Mouse (Mus musculus) spleen, postnatal 4 days (tissue): Measurements from ENCODE around the gene Itgb6.

Source experiments
- DNase-seq, 2 experiments: peaks; one replicate each; pipeline ENCODE4 v3.0.0; 2022; ENCODE audit warnings: low spot score in 2 of 2

Gene Itgb6

DNA sequence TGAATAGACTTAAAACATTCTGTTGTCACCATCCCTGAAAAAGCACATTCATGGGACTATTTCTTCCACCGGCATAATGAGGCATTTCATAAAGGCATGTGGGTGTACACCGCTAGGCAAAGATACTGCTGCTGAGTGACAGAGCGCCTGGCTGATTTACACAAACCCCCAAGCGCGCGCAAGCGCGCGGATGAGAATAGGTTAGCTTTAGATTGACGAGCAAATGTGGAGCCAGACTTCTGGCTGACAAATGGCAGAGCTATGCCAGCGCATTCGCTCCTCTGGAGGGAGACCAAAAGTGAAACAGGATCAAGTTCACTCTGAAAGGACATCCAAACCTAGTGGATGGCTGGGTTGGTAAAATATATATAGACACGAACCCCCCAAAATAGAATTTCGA, at the start of gene Itgb6:
Itgb6 (minus strand) TSS at position 130 of the 400 bp plus-strand sequence.
- no peak for DNase-seq

DNA sequence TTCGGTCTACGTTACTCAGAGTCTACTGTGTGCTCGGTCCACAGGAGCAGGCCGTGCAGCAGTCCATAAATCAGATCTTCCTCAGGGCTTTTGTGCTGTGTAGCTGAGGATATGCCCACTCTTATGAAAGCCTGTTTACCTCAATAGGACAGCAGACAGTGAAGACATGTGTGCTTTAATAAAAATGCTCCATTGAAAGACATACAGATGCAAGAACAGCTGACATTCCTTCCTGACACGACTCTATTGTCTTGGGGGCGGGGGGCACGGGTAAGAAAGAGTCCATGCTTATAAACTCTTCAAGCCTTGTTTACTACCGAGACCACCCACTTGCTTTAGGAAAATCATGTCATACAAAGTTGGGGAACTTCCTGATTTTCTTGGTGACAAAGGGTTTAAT, 44.0 kb upstream of the Itgb6 start:
- DNase-seq: no peak

DNA sequence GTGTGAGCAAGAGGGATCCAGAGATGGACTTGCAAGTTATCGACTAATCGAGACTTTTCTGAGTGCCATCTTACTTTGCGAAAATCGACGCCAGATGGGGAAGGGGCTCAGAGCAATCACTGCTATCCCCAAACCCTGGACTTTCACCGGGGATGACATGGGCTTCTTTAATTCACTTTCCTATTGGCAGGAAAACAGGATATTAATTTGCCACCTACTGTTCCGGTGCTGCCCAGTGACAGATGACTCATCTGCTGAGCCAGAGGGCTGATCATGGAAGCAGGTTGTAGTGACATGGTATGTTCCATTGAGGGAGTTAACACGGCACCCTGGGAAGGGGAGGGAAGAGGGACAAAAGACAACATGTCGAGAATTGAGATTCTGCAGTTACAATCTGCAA, 33.8 kb upstream of the Itgb6 start:
- DNase-seq: no peak

DNA sequence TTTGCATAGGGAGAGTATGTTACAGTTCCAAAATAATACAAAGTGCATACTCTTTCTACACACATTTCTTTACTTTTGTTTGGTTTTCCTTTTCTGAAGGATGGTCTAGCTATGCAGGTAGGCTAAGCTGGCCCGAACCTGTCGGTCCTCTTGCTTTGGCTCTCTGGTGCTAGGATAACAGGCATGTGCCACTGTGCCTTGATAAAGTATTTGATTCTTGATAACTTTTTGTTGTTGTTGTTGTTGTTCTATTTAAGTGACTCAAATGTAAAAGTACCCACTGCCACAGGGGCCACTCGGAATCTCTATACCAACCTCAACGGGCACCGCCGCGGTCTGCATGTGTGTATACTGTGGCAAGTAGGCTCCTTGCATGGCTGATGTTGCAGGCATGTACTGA, 32.7 kb upstream of the Itgb6 start:
- DNase-seq: no peak

DNA sequence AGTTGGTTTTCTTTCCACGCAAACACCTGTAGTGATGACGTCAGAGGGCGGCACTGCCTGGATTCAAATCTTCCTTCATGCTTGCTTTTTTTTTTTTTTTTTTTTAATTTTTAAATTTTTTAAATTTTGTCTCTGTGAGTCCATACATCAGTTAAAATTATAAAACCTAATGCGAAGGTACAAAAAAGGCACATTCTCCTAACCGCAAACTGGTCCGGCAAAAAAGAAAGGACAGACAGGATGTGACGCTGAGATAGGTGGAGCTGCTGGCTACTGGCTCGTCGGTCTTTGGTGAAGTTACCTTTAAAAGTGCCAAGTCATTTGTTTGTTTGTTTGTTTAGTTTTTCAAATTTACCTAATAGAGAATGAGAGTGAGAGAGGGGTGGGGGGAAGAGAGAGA, 28.8 kb upstream of the Itgb6 start:
- DNase-seq: no peak

DNA sequence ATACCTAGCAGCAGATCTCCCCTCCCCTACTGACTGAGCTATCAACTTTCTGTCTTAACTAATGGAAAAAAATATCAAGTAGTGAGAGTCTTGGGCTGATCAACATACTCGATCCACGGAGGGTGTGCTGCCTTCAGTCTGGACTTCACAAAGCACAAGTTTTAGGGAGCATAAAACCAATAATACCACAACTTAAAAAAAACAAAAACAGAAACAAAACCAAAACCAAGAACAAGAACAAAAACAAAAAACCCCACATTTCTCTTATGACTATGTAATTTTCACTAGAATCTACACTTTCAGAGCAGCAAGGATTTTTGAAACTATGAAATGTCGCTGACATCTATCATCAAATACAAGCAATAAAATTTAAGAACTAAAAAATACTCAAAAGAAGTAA, 28.1 kb upstream of the Itgb6 start:
- no peak for DNase-seq

DNA sequence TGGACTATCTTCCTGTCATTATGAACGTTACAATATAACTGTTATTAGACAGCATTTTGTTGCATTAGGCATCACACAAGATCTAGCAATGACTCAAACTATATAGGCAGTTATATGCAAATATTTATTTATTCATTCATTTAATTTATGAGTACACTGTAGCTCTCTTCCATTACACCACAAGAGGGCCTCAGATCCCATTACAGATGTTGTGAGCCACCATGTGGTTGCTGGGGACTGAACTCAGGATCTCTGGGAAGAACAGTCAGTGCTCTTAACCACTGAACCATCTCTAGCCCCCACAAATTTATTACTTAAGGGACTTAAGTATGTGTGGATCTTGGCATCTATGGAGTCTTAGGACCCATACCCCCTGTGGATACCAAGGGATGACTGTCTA, 26.1 kb upstream of the Itgb6 start:
- DNase-seq: no peak

DNA sequence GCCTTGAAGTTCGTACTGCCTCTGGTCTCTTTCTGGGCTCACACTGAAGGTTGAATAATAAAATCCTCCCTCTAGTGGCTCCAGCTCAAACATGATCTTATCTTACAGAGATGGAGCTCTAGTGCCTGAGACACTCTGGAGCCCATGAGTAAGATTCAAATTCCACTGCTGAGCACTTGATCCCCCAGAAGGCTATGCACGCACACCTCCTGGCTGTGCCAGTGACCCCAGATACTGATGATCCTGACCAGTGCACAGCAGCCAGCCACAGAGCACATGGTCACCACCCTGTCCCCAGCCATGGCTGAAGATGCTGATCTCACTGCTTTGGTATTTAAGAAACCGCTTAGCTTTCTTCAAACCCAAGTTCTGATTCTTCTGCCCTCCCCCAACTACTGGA, 25.1 kb upstream of the Itgb6 start:
- DNase-seq: no peak

DNA sequence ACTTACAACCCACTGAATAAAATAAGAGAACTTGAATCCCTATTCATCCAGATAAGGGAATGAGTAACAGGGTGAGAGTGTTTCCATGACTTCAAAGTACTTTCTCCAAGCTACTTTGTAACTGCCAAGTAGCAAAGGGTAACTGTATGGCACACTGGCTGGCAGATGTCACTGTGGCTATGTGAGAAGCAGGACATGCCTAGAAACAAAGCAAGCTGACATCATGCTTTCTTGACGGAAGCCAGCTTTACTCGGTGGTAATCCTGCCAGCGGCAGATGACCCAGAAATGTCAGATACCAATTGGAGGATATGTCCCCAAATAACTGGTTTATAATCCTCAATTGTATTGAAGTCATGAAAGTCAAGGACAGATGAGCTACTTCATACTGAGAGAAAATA, 22.2 kb upstream of the Itgb6 start:
- no peak for DNase-seq

DNA sequence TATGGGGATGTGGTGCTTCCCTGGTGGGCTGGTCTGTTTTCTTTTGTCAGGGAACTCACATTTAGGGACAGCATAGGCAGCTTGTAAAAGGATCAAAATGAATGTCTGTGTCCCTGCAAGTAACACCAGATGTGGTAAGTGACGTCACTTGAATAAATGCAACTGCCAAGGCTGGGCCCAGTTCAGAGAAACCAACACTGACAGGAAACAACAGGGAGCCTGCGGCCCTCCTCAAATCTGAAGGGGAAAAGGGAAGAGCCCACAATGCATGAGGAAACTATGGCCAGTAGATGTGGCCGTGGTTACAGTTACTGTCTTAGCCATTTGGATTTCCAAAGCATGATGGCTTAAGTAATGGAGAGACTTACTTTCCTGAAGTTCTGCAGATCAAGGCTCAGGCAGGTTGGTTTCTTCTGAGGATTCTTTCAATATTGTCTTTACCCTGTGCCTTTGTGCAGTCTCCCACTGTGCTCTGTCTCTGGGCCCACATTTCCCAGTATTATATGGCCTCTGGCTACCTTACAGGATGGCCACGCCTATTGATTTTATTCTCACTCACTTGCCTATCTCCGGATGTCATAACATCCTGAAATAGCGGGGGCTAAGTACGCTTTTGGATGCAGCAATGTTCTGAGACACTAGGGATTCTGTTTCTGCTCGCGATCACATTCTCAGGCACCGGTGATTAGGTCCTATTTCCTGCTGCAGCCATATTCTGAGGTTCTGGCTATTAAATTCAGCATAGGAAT, 17.1 kb upstream of the Itgb6 start:
- no peak for DNase-seq

DNA sequence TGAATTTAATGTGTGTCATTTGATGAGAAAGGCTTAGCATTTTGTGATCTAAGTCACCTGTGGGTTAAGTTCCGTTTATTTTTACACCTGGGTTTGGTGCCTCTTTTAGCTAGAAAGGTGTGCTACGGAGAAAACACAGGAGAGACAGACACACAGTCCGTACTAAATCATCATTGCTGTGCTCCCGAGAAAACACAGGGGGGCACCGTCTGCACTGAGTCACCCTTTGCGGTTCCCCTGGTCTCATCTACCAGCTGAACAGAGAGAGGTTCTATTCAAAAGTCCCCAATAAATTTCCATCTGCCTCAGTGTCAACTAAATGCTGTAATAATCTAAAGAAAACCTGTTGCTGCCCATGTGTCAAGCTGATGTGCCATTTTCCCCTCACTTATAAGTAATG, 8.5 kb upstream of the Itgb6 start:
- DNase-seq: no peak

DNA sequence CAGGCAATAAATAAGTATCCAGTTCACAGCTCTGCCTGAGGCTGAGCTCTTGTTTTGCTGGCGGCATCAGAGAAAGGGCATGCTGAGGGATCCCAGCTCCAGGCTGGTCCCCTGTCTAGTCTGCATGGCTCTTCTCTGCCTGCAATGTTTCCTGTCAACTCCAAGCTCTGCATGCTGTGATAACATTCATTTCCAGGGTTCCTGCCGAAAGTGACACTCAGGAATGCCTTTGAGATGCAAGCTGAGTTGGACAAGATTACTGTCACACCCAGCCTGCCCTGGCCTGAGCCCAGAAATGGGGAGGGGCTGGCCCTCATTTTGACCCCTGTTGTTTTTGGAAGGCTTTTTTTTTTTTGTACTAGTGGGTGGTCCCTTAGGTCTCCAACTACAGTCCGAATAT, 7.6 kb upstream of the Itgb6 start:
- DNase-seq: no peak

DNA sequence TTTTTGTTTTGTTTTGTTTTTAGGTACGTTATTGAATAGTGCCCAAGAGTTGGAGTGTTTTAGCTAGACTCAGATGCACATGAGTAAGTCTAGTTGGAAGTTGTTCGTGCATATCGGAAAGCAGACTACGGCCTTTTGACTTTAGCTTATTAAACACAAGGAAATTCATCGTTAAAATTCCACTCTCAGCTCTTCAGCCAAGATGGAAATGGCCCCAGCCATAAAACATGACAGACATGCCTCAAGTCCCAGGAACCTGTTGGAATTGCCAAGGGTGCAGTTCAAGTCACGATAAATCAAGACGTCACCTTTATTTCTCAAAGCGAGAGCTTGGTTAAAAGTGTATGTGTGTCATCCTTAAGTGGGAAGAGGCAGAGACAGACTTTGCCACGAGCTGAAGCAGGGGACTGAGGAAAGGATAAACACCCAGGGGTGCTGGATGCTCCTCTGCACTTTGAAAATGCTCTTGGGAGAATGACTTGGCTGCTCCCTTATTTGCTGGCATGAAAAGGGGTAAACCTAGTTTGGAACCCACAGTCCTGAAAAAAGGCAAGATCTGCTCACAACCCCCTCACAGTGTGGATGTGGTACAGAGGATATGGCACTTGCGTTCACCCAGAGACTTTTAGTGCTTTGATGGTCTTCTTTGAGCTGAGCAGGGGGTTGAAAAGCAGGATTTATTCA, 6.6 kb upstream of the Itgb6 start:
- DNase-seq: no peak

DNA sequence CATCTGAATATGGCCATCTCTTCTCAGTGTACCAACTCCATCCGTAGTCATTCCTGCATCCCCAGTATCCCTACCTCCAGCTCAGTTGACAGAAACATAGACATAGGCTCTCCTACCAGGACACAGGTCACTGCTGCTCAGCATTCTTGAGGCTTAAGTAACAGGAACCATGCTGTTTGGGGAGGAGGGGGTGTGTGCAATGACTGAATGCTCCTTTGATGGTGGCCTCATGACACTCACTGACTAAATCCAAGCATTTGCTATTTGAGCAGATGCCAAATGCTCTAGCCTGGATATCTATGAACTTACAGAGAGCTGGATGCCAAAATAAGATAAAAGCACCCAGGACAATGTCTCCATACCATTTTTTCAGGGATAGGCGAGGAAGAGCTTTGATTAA, 2.2 kb upstream of the Itgb6 start:
- DNase-seq: no peak

DNA sequence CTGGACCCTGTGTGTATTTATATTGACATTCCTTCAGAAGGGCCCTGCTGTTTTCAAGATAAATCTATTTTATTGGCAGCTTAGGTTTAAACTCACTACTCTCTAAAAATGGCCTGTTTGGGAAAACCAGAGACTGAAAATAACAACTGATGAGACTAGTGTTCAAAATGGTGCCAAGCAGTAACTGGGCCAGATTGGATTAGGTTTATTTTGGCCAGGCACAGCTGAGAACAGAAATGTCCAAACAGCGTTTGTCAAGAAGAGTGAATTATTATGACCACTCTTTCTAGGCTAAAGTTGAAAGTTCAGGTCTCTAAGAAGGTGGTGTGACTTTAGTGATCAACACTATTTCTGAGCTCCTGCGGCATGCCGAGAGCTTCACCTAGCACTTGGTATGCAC, 524 bp upstream of the Itgb6 start:
- DNase-seq: no peak

DNA sequence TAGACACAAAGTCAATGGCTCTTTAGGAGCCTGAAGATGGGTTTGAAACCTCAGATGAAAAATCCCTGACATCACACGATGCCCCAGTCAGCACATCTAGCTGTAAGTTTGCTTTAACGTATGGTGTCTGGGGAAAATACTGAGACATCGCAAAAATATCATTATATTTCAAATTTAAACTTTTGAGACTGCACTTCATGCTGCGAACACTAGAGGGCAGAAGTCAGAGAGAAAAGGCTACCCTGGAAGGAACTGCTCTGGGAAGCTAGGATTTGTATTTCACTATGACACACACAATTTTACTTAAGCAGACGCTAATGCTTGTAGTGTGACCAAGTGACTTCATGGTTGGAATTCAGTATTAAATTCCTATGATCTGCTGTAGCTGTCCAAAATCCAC, 1.5 kb downstream of the Itgb6 start:
- no peak for DNase-seq

DNA sequence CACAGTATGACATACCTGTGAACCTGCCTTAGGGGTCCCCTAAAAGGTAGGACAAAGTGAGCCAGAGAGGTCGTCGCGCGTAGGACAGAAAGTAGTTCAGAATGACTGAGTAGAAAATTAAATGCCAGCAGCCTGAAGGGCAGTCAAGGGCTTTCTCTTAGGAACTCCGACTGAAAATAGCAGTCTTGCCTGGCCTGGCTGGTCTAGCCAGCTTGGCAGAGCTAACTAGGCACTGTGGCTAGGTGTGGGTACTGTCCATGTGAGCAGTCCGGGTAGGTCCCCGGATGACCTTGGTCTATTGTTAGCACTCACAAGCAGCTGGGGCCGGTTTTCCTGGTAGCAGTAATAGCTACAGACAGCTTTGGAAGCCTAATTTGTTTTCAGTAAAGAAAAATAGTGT, 2.2 kb downstream of the Itgb6 start:
- no peak for DNase-seq

DNA sequence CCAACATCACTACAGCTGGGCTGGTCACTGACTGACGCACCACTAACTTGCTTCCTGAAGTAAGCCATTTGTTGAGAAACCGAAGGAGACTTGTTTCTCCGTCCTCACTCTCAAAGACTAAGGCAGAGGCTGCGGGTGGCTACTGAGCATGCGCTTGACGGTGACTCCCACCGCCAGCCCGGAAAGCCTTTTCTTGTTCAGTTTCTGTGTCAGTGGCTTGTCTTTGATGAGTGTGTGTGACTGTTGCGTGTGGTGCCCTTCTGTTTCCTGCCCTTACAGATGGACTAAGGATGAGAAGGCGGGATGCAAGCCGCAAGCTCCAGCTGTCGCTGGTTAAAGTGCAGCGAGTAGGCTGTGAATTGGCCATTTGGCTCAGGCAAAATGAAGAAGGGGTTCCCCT, 5.1 kb downstream of the Itgb6 start:
- DNase-seq: peak in 1 of 2 experiments; percentile 22

DNA sequence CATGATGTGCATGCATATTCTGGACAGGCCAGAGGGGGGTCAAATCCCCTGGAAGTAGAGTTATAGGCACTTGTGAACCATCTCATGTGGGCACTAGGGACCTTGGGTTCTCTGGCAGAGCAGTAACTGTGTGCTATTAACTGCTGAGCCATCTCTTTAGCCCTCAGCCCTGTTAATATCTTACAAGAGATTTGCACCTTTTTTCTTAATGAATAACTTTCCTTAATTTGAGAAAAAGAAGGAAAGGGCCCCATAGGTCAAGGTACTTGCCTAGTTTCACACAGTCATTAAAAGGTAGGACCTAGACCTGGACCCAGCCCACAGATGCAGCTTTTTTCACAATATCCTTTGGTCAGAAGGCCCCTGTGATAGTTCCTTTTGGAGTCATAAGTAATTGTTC, 5.9 kb downstream of the Itgb6 start:
- no peak for DNase-seq

DNA sequence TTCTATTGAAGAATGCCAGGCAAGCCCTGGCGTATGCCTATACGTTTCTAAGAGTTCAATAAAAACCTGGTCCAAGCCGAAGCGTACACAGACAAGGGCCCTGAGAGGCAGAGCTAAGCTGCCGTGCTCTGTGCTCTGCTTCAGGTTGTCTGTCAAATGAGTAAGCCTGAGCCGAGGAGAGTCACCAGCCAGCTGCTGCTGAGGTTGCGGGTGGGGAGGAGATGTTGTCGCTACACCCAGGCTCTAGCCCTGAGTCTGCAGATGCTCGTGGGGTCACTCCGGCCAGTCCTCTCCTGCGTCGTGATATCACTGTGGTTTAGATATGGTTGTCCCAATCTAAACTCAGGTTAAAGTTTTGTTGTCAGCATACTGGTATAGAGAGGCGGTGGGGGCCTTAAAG, 6.7 kb downstream of the Itgb6 start:
- DNase-seq: no peak

DNA sequence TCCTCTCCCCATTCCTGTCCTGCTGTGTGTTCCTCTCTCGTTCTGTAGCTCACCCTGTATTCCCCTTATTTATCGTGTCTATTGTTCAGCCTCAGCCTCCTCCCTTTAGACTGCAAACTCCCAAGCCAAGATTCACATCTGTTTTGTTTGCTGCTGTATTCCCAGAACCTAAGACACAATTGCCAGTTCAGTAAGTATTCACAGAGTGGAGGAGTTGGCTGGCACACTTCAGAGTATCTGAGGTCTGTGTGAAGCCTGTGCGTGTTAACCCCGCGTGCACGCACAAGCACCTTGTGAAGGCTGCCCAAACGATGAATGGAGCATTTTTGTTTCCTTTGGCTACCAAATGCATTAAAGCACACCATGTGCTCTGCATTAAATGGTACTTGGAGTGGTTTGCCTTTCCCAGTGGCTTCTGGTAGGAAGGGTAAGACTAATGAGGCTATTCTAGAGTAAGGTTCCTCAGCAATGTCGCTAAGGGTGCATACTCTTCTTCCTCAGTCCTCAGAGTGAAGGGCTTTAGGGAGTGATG, 7.4 kb downstream of the Itgb6 start:
- peak in 1 of 2 experiments; percentile 37 for DNase-seq

DNA sequence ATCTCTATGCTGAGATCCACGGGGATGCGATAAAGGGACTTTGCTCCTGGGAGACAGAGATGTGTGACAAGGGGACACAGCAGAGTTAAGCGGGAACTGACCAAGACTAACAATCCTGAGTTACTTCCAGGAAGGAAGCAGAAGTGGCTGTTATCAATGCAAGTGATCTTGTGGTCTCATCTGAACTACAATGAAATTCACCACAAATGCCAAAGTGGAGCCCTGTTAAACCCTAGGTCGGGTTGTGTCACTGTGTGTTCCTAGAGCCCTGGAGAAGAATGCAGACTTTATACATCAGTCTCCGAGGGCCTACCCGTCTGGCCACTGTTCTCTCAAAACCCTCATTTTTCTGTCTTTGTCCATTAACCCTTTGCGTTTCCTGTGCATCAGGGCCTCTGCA, 8.0 kb downstream of the Itgb6 start:
- no peak for DNase-seq

DNA sequence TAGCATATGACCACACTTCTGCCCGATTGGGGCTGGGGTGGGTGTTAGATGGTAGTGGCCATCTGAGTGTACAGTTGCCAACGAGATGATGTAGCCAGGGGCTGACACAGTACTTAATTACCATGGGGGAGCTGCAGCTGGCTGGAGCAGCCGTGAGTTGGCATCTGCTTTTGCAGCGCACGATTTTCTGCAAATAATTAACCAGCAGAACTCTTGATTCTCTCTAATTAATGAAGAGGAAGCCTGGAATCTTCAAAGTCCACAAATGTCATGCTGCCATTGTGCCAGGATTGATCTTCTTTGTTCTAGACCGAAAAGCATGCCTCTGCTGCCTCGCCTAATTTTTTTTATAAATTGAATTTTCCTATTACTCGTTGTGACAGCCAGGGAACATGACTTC, 8.6 kb downstream of the Itgb6 start:
- DNase-seq: peak in 1 of 2 experiments; percentile 17
